Mouse (Mus musculus) lung, adult 10 weeks (tissue): Measurements from ENCODE around the gene Ifi27. TPM values are rescaled to one million over a fixed set of nuclear protein-coding genes. Genes with fewer than 3 reads are reported as not detected.

ENCODE experiments used
- polyA plus RNA-seq: library from polyadenylated mRNA; stranded (reverse); fragments of 350-450 nt; fragmentation: Illumina TruSeq; extraction: RNeasy Lipid Tissue Mini Kit (QIAGEN cat#74804); gene quantifications from one replicate; pipeline ENCODE4 v1.2.3, GENCODE M21; 2014; ENCODE audit warnings: low read depth, low replicate concordance; ENCODE audit not compliant: insufficient read depth

Ifi27 gene
- polyA plus RNA-seq = 253 TPM

DNA sequence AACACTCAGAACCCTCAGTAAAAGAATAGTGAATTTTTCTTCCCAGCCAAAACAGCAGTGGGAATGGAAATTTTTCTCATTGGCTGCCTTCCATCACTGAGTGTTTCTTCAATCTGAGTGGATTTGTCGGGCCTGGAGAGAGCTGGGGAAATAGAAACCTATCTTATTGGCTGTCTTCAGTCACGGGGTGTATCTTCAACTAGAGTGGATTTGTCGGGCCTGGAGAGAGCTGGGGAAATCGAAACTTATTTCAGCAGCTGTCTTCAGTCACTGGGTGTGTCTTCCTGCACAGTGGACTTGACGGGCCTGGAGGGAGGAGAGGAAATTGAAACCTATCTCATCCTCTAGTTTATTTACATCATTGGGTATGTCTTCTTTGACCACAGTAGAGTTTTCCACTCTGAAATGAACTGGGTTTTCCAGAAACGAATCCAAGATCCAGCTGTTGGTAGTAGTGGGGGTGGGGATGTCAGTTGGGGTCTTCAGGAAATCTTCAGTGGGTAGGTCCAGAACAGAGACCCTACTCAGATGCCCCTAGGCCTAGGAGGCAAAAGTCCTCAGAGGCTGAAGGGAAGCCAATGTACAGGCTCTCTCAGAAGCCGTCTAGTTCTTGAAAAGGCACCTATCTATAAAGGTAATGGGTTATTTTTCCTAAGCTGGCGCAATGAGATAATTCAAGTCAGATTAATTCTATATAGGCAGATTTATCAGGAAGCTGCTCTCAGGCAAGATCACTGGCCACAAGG lies at the start of gene Ifi27:
Gene Ifi27 (plus strand): TSS at position 226 of the 746 bp plus-strand sequence.

DNA sequence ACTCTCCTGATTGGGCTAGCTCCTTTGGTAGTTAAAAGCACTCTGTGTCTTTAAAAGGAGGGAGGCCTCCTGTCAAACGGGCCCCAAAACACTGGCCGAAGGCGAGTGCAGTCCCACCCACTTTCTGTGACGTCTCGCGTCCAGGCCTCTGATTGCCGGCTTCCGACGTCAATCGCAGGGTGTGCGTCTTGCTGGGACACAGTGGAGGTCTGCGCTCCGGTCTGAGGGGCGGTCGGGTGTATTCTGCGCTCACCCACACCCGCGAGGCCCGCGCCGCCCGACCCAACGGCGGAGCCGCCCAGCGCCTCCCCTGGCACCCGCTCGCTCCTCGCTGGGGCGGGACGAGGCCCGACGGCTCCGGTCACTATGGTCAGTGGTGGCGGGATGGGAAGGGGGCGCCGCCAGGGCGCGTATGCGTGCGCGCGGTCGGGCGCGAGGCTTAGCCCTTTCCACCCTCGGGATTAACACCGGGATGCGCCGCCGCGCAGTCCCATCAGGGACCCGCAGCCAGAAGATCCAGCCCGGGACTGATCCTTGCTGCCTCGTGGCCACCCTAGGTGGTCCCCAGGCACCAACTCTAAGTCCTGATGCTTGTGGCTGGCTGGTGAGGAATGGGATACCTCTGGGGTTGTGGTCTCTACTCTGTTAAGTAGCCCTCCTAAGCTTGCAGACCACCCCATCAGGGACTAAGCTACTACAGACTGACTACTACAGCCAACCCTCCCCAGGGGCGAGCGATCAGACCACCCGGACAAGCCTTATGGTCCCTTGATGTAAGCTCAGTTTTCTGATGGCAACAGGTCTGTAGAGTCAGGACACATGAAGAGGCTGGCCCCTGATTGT lies 45.3 kb upstream of the Ifi27 start, which contains the start of gene Otub2:
Gene Otub2 (plus strand): TSS at position 178 of the 843 bp plus-strand sequence.

DNA sequence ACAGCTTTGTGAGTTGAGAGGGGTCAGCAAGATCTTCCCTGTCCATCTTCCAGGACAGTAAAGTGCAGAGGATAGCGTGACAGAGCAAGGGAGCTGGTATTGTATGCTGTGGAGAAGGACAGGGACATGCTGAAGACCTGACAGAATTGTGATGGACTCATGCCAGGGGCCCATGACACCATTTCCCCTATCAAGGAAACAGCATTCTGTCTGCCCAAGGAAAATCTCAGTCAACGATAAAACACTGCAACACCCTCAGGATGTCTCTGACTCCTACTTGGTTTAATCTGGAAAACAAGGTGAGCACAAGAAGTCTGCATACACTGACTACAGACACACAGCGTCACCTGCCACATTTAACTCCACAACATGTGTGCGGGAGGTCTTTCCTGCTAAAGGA lies 26.3 kb upstream of the Ifi27 start, which contains the start of gene 9330161L09Rik:
Gene 9330161L09Rik (minus strand): TSS at position 101 of the 400 bp plus-strand sequence.

DNA sequence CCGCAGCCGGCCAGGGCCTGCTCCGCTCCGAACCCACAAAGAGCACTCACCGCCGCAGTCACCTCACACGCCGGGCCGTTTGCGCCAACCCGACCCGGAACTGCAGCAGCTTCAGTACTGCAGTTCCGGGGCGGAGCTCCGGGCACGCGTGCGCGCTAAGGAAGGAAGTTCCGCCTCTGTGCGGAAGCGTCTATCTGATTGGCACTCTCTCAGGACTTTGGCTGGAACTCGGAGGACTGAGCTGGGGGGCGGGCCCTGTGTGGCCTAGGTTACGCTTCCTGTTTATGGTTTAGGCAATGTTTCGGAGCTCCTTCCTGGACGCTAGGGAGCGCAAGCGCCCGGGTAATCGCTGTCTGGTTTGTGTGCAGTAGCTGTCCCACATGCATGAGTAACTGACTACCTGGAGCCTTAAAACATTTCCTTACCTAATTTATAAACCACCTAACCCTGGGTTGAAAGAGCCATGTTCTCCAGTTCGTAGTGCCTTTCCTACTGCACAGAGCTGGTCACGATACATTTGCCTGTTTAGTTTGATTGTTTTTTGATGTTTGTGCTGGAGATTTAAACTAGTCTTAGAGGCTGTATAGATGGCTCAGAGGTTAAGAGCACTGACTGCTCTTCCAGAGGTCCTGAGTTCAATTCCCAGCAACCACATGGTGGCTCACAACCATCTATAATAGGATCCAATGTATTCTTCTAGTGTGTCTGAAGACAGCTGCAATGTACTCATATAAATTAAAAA lies 8.1 kb upstream of the Ifi27 start, which contains the start of gene Ddx24:
Gene Ddx24 (minus strand): TSS at position 102 of the 742 bp plus-strand sequence.

DNA sequence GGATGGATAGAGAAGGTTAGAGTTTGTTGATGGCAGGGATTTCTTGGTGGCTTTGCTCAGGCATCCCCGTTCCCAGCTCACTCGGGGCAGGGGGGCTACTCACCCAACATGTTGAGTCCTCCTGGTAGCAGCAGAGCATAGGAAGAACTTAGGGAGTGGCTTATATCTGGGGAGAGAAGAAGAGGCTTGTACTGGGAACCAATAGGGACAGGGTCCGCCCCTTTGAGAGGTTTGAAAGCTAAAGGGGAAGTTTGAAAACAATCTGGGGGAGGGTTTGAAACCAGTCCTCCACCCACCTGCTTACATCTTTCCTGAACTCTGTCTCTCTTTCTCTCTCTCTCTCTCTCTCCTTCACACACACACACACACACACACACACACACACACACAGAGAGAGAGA lies 9.5 kb downstream of the Ifi27 start, which contains the start of gene Ifi27l2a:
Gene Ifi27l2a (minus strand): TSS at position 157 of the 400 bp plus-strand sequence.

GRCm38 (mm10) chr12:103457140-103457539 lies 23.1 kb downstream of the Ifi27 start, which contains the start of gene Ifi27l2b:
TSS of gene Ifi27l2b (minus strand) at chr12:103457223.

Other genes starting within 250 kb of the Ifi27 start
- 0.38 TPM for gene Prima1, start 192.1 kb upstream of the Ifi27 start, polyA plus RNA-seq
- 0.77 TPM for gene Fam181a, start 123.2 kb upstream of the Ifi27 start, polyA plus RNA-seq
- gene Asb2, start 78.2 kb upstream of the Ifi27 start, polyA plus RNA-seq = 6.2 TPM
- gene Otub2, start 45.5 kb upstream of the Ifi27 start, polyA plus RNA-seq = 4.2 TPM
- 0.25 TPM for gene 9330161L09Rik, start 26.4 kb upstream of the Ifi27 start, polyA plus RNA-seq
- gene Ddx24, start 8.4 kb upstream of the Ifi27 start, polyA plus RNA-seq = 40.4 TPM
- gene Ifi27l2a, start 9.5 kb downstream of the Ifi27 start, polyA plus RNA-seq = 865 TPM
- 0.30 TPM for gene Ifi27l2b, start 23.0 kb downstream of the Ifi27 start, polyA plus RNA-seq
- 2.8 TPM for gene Ppp4r4, start 98.1 kb downstream of the Ifi27 start, polyA plus RNA-seq
- 0.50 TPM for gene Serpina10, start 197.2 kb downstream of the Ifi27 start, polyA plus RNA-seq
- not detected for gene Serpina6, start 223.0 kb downstream of the Ifi27 start, polyA plus RNA-seq
- not detected for gene Serpina16, start 241.9 kb downstream of the Ifi27 start, polyA plus RNA-seq